Mouse (Mus musculus) CD4-positive, CD25-positive, alpha-beta regulatory T cell, adult 4 months (primary cell): ENCODE data around the gene Ctps. TPM values are rescaled to one million over a fixed set of nuclear protein-coding genes. Genes with fewer than 3 reads are reported as not detected.

Experiments
- ATAC-seq: one replicate; pipeline ENCODE4 v1.8.0; 2017
- polyA plus RNA-seq, 2 experiments: library from polyadenylated mRNA; unstranded; fragments of 100-300 nt; shearing (Covaris generic); gene quantifications; one replicate each; pipeline ENCODE4 v1.2.1; 2017

Ctps gene
- polyA plus RNA-seq, 2 experiments from 2014 or later, result 14.7 to 19.5 TPM

DNA sequence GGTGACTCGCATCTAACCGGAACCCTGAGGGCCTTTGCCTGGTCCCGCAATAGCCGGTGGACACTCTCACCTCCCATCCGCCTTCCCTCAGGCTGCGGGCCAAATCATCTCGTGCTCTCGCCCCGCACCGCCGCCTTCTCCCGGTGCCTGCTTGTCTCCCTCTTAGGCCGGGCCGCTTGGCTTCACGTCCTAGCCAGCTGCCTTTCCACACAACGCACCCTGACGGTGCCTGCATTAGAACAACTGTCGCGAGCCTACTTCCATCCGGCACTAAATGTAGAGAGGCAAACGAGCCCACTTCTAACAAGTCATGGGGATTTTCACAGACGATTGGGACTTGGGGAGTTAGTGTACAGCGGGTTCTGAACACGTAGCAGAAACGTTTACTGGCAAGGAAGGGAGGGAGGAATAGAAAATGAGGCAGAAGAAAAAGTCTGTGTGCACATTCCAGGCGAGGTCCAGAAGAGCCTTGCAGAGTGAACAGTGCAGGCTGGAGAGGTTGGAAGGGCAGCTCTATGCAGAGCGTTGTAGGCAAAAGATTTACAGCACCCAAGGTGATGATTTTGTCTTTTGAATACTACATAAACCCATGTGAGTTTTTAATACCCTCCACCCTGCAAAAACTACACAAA is 478 bp upstream of the Ctps start:
- ATAC-seq, result peak; percentile 15

DNA sequence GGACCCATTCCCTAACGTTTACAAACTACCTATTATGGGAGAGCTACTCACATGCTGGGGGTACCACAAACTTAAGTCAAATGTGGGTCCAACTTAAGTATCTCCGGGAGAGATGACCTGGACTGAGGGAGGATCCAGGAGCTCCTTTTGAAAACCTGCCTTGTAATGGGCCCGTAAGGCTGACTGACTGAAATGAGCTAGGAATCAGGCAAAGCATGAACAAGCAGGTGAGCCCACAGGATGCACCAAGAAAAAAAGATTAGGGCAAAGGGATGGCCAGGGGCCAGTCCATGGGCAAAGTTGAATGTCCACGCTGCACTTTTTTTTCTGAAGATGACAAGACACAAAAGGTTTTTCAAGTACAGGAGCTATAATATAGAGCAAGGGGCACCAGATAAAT is 1.1 kb downstream of the Ctps start:
- no peak for ATAC-seq

DNA sequence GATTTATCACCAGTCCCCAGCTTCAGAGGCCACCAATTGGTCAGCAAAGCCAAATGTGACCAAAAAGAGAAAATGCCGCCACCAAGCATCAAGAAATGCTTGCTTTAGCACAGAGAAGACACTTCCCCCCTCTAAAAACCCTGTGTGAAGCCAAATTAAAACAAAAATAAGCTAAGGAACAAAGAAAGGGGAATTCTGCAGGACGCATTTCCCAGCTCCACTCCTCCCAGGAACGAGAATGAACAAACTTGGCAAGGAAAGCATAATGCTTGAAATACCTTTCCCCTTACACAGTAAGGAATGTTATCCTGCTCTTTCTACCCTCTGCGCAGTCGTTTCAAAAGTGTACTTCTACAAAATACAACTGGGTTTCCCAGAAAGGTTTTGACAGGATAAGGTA is 2.1 kb downstream of the Ctps start:
- no peak for ATAC-seq

DNA sequence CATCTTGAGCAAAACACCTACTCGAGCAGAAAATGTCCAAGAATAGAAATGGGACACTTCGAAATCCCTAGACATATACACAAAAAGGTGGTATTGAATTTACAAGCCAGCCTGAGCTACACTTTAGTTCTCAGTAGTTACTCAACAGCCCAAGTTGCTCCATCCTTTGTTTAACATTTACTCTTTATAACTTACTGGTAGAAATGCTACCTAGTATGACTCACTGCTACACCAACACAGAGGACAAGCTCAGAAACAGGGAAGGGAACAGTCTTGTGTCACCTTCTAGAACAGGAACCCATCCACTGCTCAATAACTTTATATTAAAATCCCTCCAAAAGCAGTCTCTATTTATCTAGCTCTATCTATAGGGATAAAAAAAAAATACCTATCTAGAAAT is 4.3 kb downstream of the Ctps start:
- ATAC-seq, result no peak

DNA sequence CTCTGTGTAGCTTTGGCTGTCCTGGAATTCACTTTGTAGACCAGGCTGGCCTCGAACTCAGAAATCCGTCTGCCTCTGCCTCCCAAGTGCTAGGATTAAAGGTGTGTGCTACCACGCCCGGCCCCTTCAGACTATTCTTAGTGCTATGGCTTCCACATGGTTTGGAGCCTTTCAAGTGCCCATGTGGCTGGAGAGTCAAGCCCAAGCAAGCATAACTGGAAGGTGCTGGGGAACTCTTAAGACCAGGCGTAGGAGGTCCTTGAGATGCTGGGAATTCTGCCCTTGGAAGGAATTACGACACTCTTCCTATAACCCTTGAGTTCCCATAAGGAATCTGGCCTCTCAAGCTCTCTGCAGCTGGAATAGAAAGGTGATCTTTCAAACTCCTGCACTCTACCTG is 13.5 kb downstream of the Ctps start:
- no peak for ATAC-seq

DNA sequence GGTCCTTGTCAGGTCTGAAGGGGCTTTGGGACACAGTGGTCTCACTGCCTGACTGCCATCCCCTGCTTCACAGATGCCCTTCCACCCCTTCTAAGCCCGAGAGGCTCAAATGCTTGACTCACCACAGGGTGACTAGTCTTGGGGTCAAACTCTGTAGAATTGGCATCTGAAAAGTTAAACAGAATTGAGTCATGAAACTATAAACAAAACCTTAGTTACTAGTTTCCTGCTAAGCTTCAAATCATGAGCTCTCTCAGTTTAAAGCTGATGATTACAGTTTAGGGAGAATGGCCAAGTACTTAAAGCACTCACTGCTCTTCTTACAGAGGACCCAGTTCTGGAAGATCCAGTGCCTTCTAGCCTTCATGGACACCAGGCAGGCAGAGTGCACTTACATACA is 25.2 kb downstream of the Ctps start:
- ATAC-seq, result no peak

DNA sequence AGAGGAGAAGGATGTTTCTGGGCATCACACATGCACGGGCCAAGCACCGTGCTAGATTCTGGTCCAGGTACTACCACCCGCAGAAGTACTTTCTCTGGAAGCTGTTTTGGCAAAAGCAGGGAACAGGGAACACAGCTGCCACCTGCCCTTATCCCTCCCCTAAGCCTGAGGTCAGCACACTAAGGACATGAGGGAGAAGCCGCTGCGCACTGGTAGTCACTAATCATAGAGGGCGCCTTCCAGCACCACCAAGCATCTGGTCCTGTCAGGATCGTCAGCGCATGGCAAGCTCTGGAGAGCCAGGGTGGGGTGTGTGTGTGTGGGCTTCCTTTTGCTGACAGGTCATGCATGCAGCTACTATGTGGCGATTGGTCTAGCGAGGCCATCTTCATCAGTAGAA is 31.4 kb downstream of the Ctps start:
- ATAC-seq, result no peak

DNA sequence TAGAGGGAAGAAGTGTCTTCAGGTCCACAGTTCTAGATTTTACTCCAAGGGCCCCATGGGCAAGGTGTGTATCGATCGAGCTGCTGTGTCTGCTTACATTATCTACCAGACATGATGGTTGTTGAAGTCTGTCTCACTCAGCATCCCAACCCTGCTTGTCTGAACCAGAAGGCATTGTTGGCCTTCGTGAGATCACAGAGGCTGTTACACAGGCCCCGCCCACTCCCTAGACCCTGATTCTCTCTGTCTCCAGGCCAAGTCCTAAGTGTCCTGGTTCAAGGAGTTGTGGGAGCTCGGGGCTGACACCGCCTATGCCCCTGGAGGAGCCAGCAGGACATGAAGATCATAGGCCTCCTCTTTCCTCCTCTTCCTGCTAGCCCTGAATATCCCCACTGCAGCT is 38.1 kb downstream of the Ctps start, which contains the start of gene Slfnl1:
Slfnl1 (plus strand) TSS at position 246 of the 400 bp plus-strand sequence.
- no peak for ATAC-seq

DNA sequence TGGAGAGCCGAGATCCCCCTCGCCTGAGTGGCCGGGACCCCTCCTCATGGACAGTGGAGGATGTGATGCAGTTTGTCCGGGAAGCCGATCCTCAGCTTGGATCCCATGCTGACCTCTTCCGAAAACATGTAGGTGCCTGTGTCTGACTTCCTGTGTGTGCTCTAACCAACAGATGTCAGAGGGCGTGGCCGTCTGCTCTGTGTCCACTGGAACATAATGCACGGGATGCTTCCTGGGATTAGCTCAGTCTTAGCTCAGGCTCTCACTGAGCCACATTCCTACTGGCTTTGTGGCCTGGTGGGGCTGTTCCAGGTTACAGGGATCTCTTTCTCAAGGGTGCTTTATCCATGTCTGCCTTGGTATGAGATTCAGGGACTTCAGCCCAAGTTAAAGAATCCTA is 41.9 kb downstream of the Ctps start:
- ATAC-seq, result no peak

DNA sequence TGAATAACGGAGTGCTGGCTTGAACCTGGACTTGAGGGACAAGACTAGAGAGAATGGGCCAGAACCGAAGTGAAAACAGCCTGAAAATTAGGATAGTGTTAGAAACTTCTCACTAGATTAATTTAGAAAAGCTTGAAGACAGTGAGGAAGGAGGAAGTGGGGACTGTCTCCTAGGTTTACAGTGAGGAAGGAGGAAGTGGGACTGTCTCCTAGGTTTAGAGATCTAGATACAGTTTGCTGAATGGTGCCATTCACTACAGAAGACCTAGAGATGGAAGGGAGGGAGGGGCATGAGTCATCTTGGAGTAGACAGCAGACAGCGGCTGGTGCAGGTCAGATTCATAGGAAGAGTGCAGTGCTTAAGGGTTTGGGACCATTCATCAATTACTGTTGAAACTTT is 47.0 kb downstream of the Ctps start:
- ATAC-seq, result no peak

DNA sequence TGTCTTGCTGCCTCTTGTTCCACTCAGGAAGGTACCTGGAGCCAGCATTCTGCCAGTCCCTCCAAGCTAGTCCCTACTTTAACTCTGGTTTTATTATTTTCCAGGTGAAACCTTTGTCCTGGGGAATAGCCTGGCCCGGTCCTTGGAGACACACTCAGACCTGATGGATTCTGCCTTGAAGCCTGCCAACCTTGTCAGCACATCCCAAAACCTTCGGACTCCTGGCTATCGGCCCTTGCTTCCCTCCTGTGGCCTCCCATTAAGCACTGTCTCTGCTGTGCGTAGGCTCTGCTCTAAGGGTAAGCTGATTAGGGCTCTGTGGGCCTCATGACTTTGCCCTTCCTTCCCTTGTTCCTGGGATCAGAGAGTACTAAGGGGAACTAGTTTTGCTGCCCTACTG is 47.7 kb downstream of the Ctps start:
- no peak for ATAC-seq

DNA sequence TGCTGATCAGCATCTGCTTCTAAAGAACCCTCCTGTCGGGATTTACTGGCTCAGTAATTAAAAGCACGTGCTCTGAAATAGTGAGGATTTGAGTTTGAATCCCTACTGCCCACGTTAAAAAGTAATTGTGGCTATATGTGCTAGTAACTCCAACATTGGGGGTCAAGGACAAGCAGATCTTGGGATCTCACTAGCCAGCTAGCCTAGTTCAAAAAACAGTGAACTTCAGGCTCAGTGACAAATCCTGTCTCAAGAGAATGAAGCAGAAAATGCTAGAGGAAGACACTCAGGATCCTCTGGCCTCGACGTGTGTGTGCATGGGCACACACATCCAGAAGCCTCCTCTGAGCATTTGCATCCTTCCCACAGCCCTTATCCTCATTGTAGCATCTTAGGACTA is 48.3 kb downstream of the Ctps start:
- no peak for ATAC-seq

DNA sequence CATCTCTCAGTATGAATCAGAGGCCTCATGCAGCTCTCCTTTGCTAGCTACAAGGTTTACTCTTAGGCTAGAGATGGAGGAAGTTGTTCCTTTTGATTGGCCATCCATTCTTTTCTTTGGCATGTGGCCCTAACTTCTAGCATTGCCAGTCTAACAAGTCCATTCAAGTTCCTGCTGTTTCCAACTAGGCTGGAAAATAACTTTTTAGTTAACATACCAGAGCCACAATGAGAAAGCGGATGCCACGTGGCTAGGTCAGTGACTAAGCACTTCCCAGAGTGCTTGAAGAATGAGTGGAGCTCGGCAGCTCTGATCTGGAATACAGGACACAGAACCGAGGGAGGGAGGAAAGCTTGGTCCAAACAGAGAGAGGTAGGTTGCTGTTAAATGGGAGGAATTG is 52.7 kb downstream of the Ctps start:
- no peak for ATAC-seq

DNA sequence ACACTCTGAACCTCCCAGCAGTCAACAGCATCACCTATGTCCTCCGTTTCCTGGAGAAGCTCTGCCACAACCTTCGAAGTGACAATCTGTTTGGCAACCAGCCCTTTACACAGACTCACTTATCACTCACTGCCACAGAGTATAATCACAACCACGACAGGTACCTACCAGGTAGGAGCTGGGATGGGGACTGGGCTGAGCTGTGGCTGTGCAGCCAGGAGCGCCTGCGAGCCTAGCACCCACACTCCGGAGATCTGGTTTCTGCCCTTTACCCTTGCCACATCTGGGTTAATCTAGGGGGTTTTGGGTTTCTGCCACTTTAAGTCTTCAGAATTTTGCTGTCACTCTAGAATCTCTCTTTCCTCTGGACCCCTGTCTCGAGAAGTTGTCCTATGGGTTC is 53.2 kb downstream of the Ctps start:
- ATAC-seq, result no peak

DNA sequence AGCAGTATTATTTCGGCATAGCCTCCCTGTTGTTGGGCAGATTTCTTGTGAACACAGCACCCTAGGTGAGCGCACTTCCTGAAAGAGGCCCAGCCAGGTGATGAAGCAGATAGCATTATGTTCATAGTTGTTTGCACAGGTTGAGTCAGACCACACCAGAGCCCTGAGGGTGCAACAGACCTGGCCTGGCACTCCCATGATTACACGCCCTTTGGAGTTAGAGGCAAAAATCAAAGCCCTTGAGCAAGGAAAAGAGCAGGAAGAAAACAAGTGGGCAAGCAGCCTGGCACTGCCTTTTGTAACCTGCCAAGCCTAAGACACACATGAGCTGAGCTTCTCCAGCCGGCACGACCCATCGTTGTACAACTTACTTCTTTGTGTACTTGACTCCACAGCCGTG is 53.6 kb downstream of the Ctps start:
- ATAC-seq, result no peak

DNA sequence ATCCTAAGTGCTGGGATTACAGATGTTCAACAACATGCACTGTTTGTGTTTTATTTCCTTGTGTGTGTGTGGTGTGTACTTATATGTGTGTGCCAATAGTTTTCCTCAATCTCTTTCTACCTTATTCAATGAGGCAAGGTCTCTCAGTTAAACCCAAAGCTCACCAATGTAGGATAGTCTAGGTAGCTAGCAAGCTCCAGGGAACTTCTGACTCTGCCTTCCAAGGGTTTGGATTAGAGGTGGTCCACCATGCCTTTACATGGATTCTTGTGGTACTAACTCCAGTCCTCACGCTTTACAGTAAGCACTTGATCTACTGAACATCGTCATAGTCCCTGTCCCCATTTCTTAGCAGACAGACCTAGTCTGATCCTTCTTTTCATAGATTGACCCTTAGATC is 55.7 kb downstream of the Ctps start:
- no peak for ATAC-seq

DNA sequence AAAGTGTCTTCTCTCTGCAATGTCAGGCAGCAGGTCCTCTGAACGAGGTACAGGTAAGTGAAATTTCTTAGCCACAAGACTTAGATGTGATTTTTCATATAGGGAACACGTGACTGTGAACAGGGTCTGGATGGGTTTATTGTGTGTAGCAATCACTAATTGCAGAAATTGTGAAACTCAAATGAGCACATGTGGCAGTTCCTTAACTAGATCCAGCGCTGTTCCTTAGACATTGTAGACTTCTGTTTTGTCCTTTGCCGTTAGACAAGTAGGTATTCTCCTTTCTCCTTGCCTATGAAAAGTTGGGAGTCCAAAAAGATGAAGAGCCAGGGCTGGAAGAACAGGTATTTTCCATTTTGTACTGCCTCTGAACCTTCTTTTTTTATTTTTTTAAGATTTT is 58.9 kb downstream of the Ctps start:
- ATAC-seq, result no peak

DNA sequence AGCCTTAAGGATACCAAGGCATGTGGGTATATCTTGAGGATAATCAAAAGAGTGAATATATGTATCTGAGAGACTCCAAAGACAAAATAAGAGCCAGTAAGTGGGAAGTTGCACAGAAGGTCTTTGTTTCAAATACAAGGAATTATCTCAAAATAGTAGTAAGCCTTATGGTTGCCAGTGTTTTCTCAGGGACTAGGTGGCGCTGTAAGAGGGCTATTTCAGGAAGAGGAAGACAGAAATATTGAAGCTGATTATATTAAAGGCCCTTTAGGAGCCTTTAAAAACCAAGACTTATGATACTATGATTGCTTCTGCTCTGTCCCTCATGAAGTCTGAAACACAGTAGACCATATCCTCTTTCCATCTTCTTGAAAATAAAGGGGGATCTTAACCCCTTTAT is 63.1 kb downstream of the Ctps start:
- no peak for ATAC-seq

Other genes starting within 250 kb of the Ctps start
- 10 to 100 TPM; 10.4 TPM for gene Scmh1, start 165.0 kb downstream of the Ctps start, polyA plus RNA-seq
- gene Slfnl1, start 38.0 kb downstream of the Ctps start, polyA plus RNA-seq, result not detected
- under 1 TPM in 1 of 2 experiments, not detected in 1; 0.83 TPM for gene Gm8439, start 18.5 kb upstream of the Ctps start, polyA plus RNA-seq
- not detected for gene Cited4, start 96.3 kb upstream of the Ctps start, polyA plus RNA-seq
- gene Kcnq4, start 178.3 kb upstream of the Ctps start, polyA plus RNA-seq, result not detected